Mouse (Mus musculus) ovary, postnatal 14 days (tissue): Measurements from ENCODE around the gene Aox2.
A peak's percentile ranks its signal among the peaks of the same experiment; 100 is the strongest.

Source experiments
- DNase-seq: peaks from one replicate; pipeline ENCODE4 v3.0.0; 2022; ENCODE audit warnings: low spot score

Gene Aox2

GRCm38 (mm10) chr1:58278026-58278425 is at the start of gene Aox2:
TSS of gene Aox2 (plus strand) at chr1:58278326.
- DNase-seq: no peak

GRCm38 (mm10) chr1:58228916-58229315 is 49.2 kb upstream of the Aox2 start:
- no peak for DNase-seq

- no peak for DNase-seq
These were observed 48.4 kb upstream of the Aox2 start for GRCm38 (mm10) chr1:58229774-58230173.

DNA sequence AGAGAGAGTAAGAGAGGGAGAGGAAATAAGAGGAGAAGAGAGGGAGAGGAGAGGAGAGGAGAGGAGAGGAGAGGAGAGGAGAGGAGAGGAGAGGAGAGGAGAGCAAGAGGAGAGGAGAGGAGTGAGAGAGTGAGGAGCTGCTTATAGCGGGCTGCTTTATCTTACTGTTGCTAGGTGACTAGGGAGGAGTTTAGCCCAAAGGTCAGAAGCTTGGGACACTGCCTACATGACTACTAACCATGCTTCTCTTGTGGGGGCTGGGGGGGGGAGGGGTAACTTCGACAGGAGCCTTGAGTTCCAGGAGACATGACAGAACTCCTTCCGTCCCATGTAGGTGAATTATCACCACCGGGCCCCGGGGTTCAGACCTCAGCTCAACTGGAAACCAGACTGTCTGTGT is 47.6 kb upstream of the Aox2 start:
- no peak for DNase-seq

DNA sequence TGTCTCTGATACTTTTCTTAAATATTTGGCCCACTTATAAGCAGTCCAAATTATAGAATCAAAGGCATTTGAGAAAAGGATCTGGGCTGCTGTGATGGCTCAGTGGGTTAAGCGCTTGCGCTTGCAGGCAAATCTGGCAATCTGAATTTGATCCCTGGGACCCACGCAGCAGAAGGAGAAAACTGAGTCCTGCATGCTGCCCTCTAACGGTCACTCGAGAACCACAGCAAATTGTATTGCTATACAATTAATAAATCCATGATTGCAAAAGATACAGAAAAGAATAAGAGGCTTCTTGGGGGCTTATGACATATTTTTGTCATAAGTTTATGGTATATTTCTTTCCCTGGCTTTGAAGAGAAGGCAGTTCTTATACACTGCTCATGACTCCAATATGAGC is 42.7 kb upstream of the Aox2 start:
- DNase-seq: no peak

DNA sequence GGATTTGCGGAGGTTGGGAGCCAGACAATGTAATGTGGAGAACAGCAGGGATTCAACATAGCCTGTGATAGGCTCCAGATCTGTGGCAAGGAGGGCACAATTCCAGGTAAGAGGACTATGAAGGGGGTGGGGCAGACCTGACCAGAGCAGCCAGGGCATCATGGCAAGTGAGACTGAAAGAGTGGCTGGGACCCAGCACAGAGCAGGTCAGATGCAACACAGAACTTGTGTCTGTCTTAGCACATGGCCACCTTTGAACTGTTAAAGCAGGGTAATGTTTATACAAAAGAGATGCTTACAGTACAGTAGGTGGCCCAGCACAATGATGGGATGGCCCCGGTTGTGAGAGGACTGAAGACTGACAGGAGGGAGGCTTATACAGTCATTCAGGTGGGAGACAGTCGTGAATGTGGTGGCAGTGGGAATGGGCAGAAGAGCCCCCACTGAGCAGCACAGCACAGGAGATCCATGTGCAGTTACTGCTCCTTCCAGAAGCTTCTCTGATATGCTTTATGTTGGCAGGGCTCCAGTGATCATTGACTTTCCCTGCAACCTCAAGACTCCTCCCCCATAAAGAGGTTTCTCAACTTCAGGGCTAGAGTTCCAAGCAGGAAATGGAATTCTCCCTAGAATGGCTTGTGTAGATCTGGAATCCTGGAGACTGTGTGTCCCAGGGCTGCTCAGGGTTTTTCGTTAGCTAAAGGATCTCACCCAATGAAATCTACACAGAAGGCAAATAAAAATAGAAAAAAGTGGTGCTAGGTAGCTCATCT is 40.4 kb upstream of the Aox2 start:
- no peak for DNase-seq

GRCm38 (mm10) chr1:58238440-58238839 is 39.7 kb upstream of the Aox2 start:
- no peak for DNase-seq

GRCm38 (mm10) chr1:58238961-58239360 is 39.2 kb upstream of the Aox2 start:
- no peak for DNase-seq

GRCm38 (mm10) chr1:58240347-58240746 is 37.8 kb upstream of the Aox2 start:
- DNase-seq: no peak

- no peak for DNase-seq
These were observed 33.6 kb upstream of the Aox2 start for GRCm38 (mm10) chr1:58244487-58244886.

- DNase-seq: no peak
These were observed 29.6 kb upstream of the Aox2 start for GRCm38 (mm10) chr1:58248518-58248917.

DNA sequence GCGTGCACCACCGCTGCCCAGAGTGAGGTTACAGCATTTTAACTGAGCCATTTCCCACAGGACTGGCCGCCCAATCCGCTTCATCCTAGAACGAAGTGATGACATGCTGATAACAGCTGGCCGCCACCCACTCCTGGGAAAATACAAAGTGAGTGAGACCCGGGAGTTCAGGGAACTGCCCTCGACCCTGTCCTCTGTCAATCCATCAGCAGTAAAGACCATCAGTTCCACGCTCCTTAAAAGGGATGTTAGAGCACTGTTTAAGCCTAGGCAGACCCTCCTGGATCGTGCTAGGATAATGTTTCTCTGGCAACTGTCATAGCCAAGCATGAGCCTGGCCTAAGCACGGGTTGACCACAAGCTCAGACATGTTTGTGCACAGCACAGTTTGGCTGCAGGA is 24.7 kb upstream of the Aox2 start:
- DNase-seq: no peak

DNA sequence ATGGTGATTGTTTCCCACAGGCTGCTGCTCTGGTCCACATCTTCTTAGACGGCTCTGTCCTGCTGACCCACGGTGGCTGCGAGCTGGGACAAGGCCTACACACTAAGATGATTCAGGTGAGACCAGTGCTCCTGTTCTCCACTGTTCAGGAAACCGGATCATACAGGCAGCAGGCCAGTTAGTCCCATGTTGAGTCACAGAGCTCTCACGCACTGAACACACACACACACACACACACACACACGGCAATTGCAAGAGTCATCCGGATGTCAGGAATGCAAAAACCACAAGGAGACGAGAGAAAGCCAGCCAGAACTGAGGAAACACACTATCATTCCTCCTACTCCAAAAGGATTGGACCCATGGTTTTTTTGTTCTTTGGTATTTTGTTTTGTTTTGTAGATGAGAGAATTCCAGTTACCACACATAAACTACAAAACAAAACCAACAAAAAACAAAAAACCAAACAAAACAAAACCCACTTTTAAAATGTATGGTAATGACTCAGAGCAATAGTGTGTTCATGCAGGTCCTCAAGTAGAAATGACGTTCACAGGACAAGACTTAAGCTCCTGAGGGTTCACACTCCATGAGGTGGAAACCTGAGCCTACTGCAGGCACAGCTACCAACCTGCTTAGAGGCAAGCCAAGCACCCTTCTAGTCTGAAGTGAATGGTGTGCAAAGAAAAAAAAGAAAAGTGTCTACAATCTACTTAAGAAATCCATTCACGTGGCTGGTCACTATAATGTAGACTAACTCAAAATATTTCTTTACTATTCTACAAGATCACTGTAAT is 20.7 kb upstream of the Aox2 start:
- no peak for DNase-seq

DNA sequence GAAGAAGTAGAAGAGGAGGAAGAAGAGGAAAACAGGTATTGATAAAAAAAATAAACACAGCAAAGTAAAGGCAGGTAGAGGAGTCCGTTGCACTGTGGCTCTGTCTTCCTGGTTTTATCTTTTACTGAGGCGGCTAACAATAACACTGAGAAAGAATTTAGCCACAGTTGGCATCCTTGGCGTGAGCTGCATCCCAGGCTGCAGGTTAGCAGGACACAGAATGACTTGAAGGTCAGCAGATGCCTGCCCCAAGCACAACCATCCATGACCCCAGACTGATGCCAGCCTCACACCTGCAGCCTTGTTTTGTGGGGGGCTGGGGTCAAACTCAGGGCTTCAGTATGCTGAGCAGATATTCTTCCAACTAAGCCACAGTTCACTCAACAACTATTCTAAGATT is 17.8 kb upstream of the Aox2 start:
- DNase-seq: no peak

DNA sequence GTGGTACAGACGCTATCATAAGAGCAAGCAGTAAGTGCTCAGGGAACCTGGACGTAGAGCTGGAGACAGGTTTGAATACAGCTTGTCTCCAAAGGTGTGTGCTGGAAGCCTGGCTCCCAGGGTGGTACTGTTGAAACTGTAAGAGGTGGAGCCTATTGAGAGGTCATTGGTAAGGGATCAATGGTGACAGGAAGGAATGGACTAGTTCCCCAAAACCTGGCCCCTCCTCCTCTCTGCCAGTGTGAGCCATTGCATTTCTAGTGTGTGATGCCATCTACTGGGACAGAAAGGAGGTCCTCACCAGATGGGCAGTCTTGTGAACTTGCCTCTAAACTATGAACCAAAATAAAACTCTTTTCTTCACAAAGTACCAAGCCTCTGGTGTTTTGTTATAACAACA is 9.9 kb upstream of the Aox2 start:
- DNase-seq: no peak

DNA sequence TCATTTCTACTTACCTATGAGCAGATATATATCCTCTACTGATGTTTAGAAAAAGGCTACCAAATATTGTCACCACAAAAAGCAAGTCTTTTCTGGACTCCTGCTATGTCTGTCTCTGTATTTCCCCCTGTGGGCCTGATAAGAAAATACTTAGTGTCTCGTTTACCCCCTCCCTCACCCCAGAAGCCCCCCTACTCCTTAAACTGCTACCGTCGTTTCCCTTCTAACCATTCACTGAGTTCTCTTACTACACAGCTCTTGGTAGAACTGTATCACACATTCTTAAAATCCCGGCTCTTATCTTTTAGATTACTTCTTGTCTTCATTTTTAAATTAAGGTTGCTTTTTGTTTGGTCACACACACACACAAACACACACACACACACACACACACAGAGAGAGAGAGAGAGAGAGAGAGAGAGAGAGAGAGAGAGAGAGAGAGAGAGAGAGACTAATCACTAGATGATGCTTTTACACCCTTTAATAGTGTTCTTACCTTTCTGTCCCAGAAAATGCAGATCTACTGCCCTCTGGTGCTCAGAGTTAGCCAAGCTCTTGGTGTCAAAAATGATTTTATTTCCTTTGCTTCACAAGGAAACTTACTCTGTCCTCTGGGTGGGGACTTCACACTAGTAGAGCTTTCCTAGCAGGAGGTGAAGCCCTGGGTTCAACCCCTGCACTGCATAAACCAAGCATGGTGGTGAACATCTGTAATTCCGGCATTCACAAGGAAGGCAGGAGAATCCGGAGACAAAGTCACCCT is 7.1 kb upstream of the Aox2 start:
- DNase-seq: peak; percentile 60

DNA sequence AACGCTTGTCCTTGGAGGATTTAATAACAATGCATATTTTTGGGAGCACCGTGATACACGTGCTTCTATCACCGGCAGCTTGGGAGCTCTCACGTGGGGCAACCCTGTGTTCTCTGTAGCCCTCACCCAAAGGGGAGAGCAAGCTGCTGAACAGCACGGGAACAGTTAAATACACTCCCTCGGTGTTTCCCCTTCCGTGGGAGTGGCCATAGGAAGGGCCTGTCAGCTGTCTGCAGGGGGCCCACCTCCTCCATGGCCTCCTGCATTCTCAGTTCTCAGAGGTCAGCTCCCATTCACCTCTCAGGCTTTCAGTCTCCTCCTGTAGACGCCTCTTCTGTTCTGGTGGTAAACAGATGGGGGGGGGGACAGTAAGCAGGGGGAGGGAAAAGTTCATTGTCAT is 2.2 kb upstream of the Aox2 start:
- no peak for DNase-seq

- no peak for DNase-seq
These were observed 387 bp downstream of the Aox2 start for GRCm38 (mm10) chr1:58278513-58278912.

DNA sequence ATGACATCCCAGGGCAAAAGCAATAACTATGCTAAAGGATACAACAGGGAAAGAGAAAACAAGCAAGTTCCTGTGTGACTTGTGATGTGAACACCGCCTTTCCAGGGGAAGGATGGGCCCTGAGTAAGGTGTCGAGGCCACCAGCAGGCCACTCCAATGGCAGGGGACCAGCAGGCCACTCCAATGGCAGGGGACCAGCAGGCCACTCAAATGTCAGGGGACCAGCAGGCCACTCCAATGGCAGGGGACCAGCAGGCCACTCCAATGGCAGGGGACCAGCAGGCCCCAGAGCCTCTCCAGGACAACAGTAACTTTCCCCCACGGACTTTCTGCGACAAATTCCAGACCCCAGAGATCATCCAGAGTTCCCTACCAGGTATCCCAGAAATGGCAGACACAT is 2.3 kb downstream of the Aox2 start:
- DNase-seq: no peak

- DNase-seq: no peak
These were observed 3.0 kb downstream of the Aox2 start for GRCm38 (mm10) chr1:58280939-58281624.

GRCm38 (mm10) chr1:58281625-58281988 is 3.5 kb downstream of the Aox2 start:
- DNase-seq: no peak

- DNase-seq: no peak
These were observed 6.4 kb downstream of the Aox2 start for GRCm38 (mm10) chr1:58284505-58284904.
